Mouse (Mus musculus) urinary bladder, adult 18-20 months (tissue): ENCODE results near the gene Coa5.
A peak's percentile ranks its signal among the peaks of the same experiment; 100 is the strongest.

ENCODE experiments used
- DNase-seq, 2 experiments: peaks; one replicate each; pipeline ENCODE4 v3.0.0; 2022; ENCODE audit warnings: low spot score in 2 of 2, mixed read lengths in 2 of 2

Gene Coa5

DNA sequence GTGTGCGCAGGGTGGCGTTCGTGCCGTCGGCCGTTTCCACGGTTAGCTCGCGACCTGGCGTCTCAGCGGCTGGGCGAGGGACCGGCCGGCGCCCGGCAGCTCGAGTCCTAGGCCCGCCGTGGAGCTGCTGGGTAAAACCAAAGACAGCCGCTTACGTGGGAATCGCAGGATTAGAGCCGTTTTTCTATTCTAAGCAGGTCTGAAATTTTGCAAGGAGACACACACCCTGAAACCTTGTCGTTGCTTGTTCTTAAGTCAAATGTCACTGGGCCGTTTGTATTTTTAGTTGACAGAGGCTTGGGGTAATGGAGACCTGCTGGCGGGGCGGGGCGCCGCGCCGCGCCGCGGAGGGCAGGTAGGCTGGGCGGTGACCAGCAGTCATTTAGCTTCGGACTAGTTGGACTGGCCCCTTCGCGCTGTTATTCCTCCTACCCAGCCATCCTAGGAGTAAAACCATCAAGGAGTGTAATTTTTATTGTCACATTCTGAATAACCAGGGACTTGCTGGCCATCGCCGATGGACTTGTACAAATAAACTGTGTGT, 466 bp upstream of the Coa5 start:
- DNase-seq: peak in 1 of 2 experiments; percentile 13

DNA sequence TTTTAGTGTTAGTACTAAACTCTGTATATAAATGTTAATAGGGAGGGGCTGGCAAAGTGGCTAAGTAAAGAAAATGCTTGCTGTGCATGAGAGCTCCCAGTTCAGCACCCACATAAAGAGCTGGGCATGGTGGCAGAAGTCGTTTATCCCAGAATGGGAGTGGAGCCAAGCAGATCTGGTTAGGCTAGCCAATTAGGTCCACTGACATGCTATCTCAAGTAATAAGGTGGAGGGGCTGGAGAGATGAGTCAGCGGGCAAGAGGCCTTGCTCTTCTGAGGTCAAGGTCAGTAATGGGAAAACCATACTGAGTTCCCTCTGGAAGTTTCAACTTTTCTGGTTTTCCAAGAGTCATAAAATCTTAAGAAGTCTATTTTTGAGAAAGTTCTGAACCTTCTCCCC, 992 bp downstream of the Coa5 start:
- no peak for DNase-seq

DNA sequence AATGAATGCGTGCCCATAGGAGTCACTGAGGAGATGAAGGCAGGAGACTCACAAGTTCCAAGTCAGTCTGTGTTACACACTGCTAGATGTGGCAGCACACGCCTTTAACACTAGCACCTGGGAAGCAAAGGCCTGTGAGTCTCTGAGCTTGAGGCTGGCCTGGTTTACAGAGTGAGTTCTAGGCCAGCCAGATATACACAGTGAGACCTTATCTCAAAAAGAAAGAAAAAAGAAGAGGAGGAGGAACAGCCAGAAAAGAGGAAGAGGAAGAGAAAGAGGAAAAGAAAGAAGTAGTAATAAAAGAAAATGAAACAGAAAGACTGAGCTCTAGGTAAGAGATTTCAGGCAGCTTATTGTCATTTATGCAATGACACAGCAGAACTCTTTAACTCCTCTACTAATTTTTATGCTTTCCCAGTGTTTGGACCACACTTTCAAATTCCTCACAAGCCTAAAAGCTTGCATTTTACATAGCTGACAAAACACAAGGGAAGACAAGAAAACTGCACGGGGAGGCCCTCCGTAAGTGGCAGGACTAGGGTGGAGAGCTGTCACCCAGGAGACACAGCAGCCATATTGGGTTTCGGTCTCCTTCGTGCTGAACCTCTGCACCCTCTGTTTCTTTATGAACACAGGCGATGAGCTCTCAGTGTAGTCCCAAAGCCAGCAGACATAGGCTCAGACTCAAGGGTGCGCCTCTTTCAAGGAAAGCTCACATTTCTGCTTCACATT, 2.6 kb downstream of the Coa5 start:
- DNase-seq: no peak

DNA sequence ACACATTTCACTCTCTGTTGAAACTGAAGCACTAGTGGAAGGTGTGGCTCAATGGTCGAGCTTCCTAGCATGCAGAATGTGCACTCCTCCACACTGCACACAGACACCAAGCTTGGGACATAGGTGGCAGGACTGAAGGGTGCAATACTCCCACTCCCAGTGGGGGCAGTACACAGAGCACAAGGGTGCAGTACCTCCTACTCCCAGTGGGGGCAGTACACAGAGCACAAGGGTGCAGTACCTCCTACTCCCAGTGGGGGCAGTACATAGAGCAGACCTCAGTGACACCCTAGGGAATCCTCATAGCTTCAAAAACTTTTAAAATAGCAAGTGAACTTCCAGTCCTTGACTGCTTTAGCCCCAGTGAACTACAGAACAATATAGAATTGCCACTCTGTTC, 10.5 kb downstream of the Coa5 start:
- DNase-seq: no peak

DNA sequence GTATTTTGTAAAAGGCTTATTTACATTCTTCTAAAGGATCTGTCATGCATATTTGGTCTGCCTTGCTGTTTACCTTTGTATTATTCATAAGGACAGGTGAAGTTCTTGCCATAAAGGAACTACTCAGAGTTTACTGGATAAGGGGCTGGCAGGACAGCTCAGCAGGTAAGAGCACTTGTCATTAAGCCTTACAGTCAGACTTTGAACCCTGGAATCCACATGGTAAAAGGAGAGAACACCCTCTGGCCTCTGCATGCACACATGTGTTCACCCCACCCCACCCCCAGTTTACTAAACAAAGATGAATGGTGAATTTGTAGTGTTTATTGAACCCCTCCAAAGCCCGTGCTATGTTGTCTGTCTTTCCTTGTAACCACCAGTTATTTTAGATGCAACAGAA, 14.5 kb downstream of the Coa5 start:
- no peak for DNase-seq

DNA sequence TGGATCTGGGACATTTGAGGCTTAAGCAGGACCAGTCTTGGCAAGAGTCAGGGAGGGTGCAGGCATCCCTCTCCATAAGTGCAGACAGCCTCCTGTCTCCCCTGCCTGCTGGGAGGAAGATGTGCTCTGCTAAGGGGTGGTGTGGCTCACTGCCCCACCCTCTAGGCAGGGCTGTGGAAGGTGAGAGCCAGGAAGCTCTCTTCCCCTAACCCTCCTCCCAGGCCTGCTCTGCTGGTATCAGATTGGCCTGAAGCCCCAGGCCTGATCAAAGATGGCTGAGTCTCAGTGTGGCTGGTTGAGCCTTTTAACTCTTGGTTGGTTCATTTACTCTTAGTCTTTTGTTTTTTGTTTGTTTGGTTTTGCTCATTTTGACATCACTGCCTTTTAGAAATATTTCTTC, 20.3 kb downstream of the Coa5 start:
- DNase-seq: no peak

DNA sequence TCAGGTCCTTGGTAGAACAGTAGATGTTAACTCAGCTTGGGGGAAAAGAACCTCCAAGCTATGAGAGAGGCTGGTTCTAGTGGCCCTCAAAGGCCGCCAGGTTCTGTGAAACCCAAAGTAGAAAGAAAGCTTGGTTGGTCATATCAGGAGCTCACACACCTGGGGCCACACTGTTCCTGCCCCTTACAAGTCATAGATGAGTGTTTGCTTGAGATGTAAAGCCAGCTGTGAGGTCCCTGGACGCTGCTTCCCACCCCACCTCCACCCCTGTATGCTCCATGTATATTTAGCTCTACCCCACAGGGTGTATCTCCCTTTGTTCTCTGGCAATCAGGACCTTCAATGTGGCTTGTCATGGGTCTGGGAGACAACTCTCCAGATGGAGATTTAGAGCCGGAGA, 21.2 kb downstream of the Coa5 start:
- DNase-seq: no peak

DNA sequence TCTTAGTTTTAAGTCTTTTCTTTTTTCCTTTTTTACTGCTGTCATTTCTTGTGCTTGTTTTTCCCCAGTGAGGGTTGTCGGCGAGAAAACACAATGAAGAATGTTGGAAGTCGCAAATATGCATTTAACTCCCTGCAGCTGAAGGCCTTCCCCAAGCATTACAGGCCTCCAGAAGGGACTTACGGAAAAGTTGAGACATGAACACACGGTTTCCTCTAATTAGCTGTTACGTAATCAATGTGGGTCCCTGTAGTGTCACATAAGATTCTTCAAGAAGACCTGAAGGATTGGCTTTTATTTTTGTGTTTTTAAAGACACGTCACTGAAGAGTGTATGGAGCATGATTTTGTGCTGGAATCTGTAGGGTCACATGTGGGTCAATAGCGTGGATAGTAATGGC, 21.8 kb downstream of the Coa5 start:
- no peak for DNase-seq

DNA sequence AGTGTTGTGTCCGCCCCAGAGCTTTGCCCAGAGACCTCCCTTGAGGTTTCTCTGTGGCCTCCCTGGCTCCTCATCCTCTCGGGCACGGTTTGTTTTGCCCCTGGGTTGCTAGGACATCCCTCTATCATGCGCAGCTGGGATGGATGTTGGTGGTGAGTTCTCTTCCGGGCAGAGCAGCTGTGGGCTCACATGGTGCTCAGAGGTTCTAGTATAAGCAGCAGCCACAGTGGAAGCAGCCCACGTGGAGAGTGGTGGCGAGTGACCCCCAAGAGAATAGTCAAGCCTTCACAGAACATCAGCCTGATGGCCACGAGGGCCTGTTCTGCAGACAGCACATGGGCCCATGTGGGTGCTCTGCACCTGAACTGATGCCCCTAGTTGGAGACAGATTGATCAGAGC, 22.7 kb downstream of the Coa5 start:
- no peak for DNase-seq

DNA sequence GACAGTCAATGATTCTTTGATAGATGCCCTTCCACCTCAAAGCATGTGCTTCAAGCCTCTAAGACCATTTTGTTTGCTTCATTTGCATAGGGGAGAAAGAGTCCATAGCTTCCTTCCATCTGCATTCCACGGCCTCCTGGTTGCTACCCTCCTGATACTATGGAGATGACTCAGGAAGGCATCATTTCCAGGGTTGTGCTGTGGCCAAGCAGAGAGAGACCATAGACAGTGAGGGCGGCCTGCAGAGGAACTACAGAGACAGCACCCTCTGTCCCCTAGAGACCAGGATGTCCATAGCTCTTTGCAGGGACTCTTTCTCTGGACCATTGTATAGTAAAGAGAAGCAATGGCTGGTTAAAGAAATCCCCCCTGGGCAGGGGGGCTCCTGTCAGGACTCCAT, 24.8 kb downstream of the Coa5 start:
- no peak for DNase-seq

DNA sequence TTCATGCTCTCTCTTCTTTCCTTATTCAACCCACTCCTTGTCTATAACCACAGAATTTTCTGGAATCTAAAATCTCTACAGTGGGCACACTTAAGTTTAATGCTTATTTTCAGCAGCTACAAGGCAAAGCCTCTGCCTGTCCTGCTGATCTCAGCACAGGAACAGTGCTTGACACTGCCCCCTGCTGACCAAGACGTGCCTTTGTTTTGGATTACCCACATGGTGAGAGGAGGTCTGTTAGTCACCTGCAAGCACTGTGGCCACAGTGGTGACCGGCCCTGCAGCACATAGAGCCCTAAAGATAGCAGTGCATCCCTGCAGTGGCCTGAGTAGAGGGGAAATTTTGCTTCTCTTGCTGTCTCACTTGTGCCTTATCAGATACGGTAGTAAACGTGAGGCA, 28.2 kb downstream of the Coa5 start:
- DNase-seq: peak; percentile 11 to 28

DNA sequence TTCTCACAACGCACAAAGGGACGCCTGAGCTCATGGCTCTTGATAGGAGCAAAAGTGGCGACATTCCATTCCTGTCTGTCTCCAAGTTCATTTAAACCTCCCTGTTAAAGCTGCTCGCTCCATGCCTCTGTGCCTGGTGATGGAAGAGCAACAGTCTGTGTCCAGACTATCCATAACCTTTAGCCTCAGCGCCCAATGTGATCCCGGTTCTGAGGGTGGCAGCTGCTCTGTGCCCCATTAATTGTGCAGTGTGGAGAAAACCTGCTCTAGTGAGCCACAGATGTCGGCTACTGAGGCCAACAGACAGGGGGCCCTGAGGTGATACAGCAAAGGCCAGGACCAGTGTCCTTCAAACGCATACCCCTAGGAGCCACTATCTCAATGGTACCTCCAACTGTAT, 30.2 kb downstream of the Coa5 start:
- no peak for DNase-seq

DNA sequence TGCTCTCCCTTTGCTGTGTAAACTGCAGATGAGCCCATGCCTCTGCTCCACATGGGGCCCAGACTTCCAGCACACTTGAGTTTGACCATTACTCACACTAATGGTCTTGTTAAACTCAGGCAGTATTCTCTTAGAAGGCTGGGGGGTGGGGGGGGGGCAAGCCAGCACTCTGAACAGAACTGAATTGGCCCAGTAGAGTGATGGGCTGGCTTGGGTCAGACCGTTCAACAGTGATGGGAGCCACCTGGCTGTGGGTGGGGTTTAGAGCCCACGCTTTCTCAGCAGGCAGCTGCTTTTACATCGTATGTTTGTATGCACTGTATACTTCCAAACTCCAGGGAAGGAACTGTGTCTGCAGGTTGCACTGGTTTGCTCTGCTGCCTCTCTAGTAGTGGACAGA, 30.9 kb downstream of the Coa5 start:
- DNase-seq: no peak

DNA sequence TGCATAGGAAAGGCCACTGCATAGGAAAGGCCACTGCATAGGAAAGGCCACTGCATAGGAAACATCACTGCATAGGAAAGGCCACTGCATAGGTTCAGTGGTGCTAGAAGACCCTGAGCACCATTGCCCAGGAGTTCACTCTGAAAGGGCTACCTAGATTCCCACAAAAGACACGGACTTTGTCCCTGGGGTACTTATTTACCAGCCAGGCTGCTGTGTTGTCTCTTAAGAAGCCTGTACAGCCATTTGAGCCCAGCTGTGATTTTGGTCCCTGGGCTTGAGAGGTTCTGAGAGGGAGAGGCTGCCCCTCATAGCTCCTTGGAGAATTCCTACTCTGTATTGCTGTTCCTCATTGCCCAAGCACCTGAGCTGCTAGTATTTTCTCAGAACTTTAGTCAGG, 33.4 kb downstream of the Coa5 start:
- DNase-seq: no peak

DNA sequence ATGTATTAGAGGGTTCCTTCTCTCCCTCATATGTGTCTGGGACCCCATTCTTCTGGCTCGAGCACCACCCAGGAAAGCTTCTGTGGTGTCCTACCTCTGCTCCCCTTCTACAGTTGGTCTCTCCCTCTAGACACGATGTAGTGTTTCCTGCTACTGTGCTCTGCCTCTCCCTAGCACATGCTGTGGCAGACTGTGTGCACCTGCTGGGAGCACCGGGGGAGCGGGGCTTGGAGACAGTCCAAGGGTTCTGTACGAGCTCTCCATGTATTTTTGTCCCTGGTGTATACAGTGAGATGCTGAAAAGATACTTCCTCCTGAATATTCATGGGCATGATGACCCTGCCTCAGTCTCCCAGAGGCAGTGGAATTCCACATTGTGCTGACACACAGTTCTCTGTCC, 36.7 kb downstream of the Coa5 start:
- no peak for DNase-seq

DNA sequence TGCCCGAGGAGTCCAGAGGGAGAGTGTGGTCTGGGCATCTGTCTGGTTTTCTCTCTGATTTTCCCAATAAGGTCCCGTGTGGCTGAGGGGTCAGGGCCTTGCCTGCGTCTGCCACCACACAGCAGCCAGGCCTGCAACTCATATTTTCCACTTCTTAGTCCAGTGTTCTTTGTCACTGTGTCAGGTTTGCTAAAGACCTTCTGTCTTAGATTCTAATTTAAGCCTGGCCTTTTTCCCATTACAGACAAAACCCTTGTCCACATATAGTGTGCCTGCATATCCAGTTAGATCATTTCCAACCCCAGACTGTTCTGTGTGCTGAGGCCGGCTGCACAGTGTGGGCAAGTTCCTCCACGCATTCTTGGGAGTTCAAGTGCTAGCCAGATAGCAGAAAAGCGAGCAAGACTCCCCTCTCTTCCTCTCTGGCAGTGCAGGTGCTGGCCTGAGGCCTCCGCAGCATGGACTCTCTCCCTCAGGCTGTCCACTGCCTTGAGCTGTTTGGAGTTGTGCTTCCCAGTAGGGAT, 43.4 kb downstream of the Coa5 start:
- no peak for DNase-seq

DNA sequence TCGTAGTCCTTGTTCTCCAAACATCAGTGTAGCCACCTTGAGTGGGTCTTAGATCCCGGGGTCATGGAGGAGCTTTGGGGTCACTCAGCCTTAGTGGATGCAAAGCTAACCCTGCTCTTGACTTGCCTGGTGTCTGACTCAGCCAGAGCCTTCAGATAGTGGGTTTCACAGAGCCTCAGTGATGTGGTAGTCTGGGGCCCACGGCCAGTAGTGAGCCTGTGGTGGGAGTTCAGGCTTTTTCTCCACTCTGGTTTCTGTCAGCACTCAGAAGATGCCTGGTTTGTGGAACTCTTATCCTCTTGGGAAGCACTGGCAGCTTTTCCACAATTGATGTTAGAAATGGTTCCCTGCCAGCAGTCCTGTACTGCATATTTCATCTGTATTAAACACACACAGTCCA, 45.6 kb downstream of the Coa5 start:
- no peak for DNase-seq

DNA sequence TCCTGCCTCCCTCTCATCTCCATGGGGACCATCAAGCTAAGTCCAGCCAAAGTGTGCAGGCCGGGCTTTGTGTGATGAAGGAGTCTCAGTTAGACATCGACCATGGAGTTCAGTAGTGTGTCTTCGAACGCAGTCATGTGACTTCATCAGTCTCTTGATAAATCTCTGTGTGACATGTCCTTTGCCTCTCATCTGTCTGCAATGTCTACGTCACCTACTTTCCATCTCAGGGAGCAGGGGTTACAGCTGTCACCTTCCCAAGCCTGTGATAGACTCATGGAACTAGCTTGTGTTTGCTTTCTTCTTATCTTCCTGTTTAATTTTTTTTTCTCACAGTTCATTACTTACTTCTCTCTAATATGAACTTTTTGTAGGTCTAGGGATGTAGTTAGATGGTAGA, 49.0 kb downstream of the Coa5 start:
- DNase-seq: no peak

DNA sequence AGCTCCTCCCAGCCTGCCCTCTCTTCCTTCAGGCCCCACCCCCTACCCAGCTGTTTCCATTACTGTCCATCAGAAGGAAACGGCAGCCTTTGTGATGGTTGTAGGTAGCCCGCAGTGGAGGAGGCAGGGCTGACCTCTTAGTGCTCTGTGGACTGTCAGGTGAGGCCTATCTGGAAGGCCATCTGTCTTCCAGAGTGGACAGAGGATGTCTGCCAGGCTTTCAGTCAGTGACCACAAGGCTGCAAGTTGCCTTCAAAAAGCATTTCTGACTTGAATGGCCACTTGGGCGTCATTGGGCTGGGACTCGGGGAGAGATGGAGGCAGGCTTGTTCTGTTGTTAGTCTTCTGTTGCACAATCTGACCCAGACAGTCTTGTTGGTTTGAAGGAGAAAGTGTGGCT, 50.4 kb downstream of the Coa5 start:
- DNase-seq: no peak

DNA sequence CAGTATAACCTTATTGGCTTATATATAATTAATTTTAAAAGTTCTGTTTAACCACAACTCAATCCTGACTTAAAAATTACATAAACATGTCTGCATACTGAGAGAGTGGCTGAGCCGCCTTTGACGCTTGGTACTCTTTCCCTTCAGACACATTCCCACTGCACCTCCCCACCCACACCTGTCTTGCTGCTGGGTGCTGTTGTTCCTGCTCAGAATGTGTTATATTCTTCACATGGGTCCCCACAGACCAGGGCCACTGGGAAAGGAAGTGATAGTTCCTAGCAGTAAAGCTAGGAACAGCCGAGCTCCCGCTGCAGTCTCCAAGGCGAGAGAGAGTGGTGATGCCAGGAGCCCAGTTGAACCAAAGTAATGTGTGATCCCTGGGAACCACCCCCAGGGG, 51.8 kb downstream of the Coa5 start:
- no peak for DNase-seq

DNA sequence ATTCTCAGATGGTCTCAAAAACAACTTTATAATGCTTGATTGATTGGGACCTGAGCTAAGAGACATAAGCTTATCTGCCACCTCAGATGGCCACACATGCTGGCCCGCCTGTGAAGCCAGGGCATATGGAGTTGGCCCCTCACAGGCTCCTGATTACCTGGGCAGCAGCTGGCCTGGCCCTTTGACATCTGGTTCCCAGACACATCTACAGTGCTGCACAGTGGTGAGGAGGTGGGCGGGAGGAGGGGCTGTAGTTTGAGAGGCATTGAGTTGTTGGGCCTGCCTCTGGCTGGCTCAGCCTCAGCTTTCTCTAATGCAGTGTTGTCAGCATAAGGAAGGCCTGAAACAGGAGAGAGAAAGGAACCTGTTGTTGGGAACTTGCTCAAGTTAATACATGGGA, 53.2 kb downstream of the Coa5 start:
- no peak for DNase-seq

DNA sequence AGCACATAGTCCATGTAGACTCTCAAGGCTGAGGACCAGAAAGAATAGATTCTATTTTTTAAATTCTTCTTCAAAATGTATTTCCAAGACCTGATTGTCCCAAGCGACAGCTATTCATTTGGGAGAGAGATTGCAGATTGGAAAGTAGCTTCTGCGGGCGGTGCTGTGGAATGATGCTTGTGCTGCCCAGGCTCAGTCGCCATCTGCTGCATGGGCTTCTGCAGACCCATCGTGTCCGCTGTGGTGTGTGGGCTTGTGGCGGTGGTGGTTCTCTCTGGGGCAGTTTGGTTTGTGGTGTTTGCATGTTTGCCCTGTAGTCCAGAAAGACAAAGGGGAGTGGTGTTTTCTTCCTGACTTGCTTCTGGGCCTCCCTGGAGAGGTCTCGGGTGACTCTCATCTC, 53.7 kb downstream of the Coa5 start:
- no peak for DNase-seq

DNA sequence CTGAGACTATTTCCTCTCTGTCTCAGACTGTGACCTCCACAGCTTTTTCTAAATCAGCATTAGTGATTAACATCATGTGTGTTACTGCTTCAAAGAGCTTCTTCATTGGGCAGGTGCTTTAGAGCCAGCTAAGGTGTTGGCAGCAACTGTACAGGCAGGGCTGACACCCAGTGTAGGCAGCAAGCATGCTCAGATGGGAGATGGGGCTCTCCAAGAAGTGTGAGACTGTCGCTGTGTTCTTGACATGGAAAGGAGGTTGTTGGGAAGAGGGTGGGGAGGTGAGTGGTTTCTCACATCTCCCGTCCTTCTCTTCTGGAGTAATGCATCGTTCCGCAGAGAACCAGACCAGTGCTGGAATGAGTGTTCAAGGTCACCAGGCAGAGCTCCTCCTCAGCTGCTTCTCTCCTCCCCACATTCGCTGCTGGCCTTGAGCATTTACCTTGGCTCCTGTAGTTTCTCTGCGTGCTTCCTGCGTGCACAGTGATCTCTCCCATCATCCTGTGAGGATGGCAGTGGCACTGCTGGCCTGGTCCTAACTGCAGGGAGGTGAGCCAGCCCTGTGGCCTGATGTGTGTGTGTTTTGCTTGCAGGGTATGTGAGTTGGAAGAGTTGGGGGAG, 61.0 kb downstream of the Coa5 start:
- no peak for DNase-seq
